Mouse (Mus musculus) ES-E14 (cell line): ENCODE results near the gene Vipr2. TPM values are rescaled to one million over a fixed set of nuclear protein-coding genes. Genes with fewer than 3 reads are reported as not detected.

Experiments used
- DNase-seq: peaks from one replicate; pipeline ENCODE4 v3.0.0-alpha.2; 2013; ENCODE audit warnings: low read depth, low spot score
- H3K27ac ChIP-seq: 2 replicates; pipeline ENCODE4 v1.5.1; 2012; ENCODE audit warnings: low read depth, mild to moderate bottlenecking, low read length, moderate library complexity, mixed read lengths; ENCODE audit not compliant: poor library complexity, insufficient read depth, severe bottlenecking
- H3K36me3 ChIP-seq: 2 replicates; pipeline ENCODE4 v1.6.1; 2012; ENCODE audit warnings: mild to moderate bottlenecking, low read length, moderate library complexity, mixed read lengths; ENCODE audit not compliant: control insufficient read depth, poor library complexity, insufficient read depth, severe bottlenecking
- H3K4me1 ChIP-seq, 2 experiments: fragments of 150-350 bp in 1 of 2; sonication (generic) in 1 of 2; 2 replicates each; pipeline ENCODE4 v1.6.1; 2012; ENCODE audit warnings: low read length in 2 of 2, mild to moderate bottlenecking in 1 of 2, mixed read lengths in 1 of 2; ENCODE audit not compliant: control insufficient read depth in 2 of 2, insufficient read depth in 2 of 2, poor library complexity in 1 of 2
- H3K4me3 ChIP-seq, 2 experiments: fragments of 150-350 bp in 1 of 2; sonication (generic) in 1 of 2; 2 replicates each; pipeline ENCODE4 v1.5.1; 2012; ENCODE audit warnings: low read length in 2 of 2, low read depth in 1 of 2, mild to moderate bottlenecking in 1 of 2, mixed read lengths in 1 of 2; ENCODE audit not compliant: insufficient read depth in 1 of 2, poor library complexity in 1 of 2, severe bottlenecking in 1 of 2
- H3K9ac ChIP-seq: 2 replicates; pipeline ENCODE4 v1.6.1; 2012; ENCODE audit warnings: low read depth, mild to moderate bottlenecking, low read length, mixed read lengths; ENCODE audit not compliant: poor library complexity, insufficient read depth, severe bottlenecking
- H3K9me3 ChIP-seq: fragments of 150-350 bp; sonication (generic); 2 replicates; pipeline ENCODE4 v1.6.1; 2012; ENCODE audit warnings: low read depth, mild to moderate bottlenecking, low read length; ENCODE audit not compliant: control insufficient read depth, insufficient read depth
- CHD2 ChIP-seq: IDR thresholded peaks from 2 replicates; pipeline ENCODE4 v1.6.1; 2014; ENCODE audit warnings: mild to moderate bottlenecking, low read depth, low read length, inconsistent platforms
- HCFC1 ChIP-seq: IDR thresholded peaks from 2 replicates; pipeline ENCODE4 v1.6.1; 2012; ENCODE audit warnings: low read length, inconsistent platforms, borderline replicate concordance; ENCODE audit not compliant: insufficient read depth
- MAFK ChIP-seq: IDR thresholded peaks from 2 replicates; pipeline ENCODE4 v1.6.1; 2014; ENCODE audit warnings: mild to moderate bottlenecking, low read depth, low read length, inconsistent platforms; ENCODE audit not compliant: insufficient read depth
- ZC3H11A ChIP-seq: IDR thresholded peaks from 2 replicates; pipeline ENCODE4 v1.6.1; 2012; ENCODE audit warnings: low read depth, mild to moderate bottlenecking, inconsistent platforms, low read length, borderline replicate concordance
- ZNF384 ChIP-seq: IDR thresholded peaks from 2 replicates; pipeline ENCODE4 v1.6.1; 2012; ENCODE audit warnings: low read depth, low read length, inconsistent platforms
- in situ Hi-C, 2 experiments: fragments of 600-800 bp; cut with MboI; formaldehyde crosslinking; loops; one replicate each; pipeline ENCODE4 v1.15.1; 2025; ENCODE audit warnings: low sequenced_read_pairs in 2 of 2, inconsistent platforms in 1 of 2; ENCODE audit not compliant: unreplicated experiment in 2 of 2
- total RNA-seq: library from RNA; depleted of rRNA; stranded (reverse); fragments of 300-350 nt; gene quantifications from 2 replicates; pipeline ENCODE4 v1.2.3, GENCODE M21; 2012; rRNA removed

Vipr2 gene
- 0.05 and 0.98 TPM in 2 replicates for total RNA-seq

GRCm38 (mm10) chr12:116077074-116077854 lies at the start of gene Vipr2:
Vipr2 (plus strand) TSS chr12:116077726.
- peak; percentile 46 for DNase-seq
- peaks cover 0 to 2% of the 10 kb centered on the region in 2 experiments; a peak in 1 of 4 replicates for H3K4me1 ChIP-seq
- peak within 1 kb of the TSS; percentile 56 to 79; a peak in 3 of 4 replicates for H3K4me3 ChIP-seq
- H3K9ac ChIP-seq, result peak within 1 kb of the TSS; percentile 63
- H3K27ac ChIP-seq, result no peak within 1 kb of the TSS
- H3K9me3 ChIP-seq, result no peaks in the 10 kb centered on the region
- H3K36me3 ChIP-seq, result no peaks in the 10 kb centered on the region
- TF ChIP-seq CHD2, result no peak
- no peak for TF ChIP-seq MAFK
- TF ChIP-seq ZC3H11A, result no peak
- TF ChIP-seq ZNF384, result no peak
- no peak for TF ChIP-seq HCFC1
- in situ Hi-C loops, result no loop called here

- Histone ChIP-seq H3K27ac (no peak overlapping the region), H3K4me1 (no peaks in the 10 kb centered on the region)
- DNase-seq, result no peak
Observed at GRCm38 (mm10) chr12:116028095-116028494, 49.4 kb upstream of the Vipr2 start.

GRCm38 (mm10) chr12:116035346-116035745 lies 42.2 kb upstream of the Vipr2 start:
- TF ChIP-seq CHD2, result no peak
- no peak for TF ChIP-seq ZNF384
- no peak for TF ChIP-seq ZC3H11A
- TF ChIP-seq MAFK, result no peak
- TF ChIP-seq HCFC1, result no peak
- no peaks in the 10 kb centered on the region for H3K36me3 ChIP-seq
- DNase-seq, result no peak
- in situ Hi-C loops, result no loop called here
- H3K4me1 ChIP-seq, result no peaks in the 10 kb centered on the region
- no peak overlapping the region for H3K9ac ChIP-seq
- no peak overlapping the region for H3K27ac ChIP-seq
- no peak overlapping the region for H3K4me3 ChIP-seq
- no peaks in the 10 kb centered on the region for H3K9me3 ChIP-seq

More at GRCm38 (mm10) chr12:116028095-116028494, 49.4 kb upstream of the Vipr2 start:
- no peak overlapping the region for H3K9ac ChIP-seq
- H3K9me3 ChIP-seq, result no peaks in the 10 kb centered on the region
- TF ChIP-seq CHD2 (no peak), MAFK (no peak), ZC3H11A (no peak), HCFC1 (no peak), ZNF384 (no peak)
- in situ Hi-C loops, result no loop called here
- H3K4me3 ChIP-seq, result no peak overlapping the region
- H3K36me3 ChIP-seq, result no peaks in the 10 kb centered on the region

GRCm38 (mm10) chr12:116044785-116045184 lies 32.7 kb upstream of the Vipr2 start:
- in situ Hi-C loops, result no loop called here
- H3K4me3 ChIP-seq, result no peak overlapping the region
- no peak overlapping the region for H3K9ac ChIP-seq
- no peak for TF ChIP-seq MAFK
- no peak for TF ChIP-seq CHD2
- TF ChIP-seq ZC3H11A, result no peak
- no peak for TF ChIP-seq ZNF384
- no peak for TF ChIP-seq HCFC1
- no peak overlapping the region for H3K27ac ChIP-seq
- H3K9me3 ChIP-seq, result no peaks in the 10 kb centered on the region
- DNase-seq, result no peak
- H3K36me3 ChIP-seq, result no peaks in the 10 kb centered on the region
- H3K4me1 ChIP-seq, result peaks cover 0 to 7% of the 10 kb centered on the region in 2 experiments; a peak in 2 of 4 replicates
